Mouse (Mus musculus): ENCODE data around the gene Fam168b.
A peak's percentile ranks its signal among the peaks of the same experiment; 100 is the strongest.

Gene Fam168b

GRCm38 (mm10) chr1:34851562-34851961, 8.7 kb upstream of the Fam168b start:
- no peak for DNase-seq (ENCODE audit: low spot score in 2 of 2)

GRCm38 (mm10) chr1:34850343-34851136, 7.7 kb upstream of the Fam168b start:
- DNase-seq (ENCODE audit: low spot score in 2 of 2): no peak

DNA sequence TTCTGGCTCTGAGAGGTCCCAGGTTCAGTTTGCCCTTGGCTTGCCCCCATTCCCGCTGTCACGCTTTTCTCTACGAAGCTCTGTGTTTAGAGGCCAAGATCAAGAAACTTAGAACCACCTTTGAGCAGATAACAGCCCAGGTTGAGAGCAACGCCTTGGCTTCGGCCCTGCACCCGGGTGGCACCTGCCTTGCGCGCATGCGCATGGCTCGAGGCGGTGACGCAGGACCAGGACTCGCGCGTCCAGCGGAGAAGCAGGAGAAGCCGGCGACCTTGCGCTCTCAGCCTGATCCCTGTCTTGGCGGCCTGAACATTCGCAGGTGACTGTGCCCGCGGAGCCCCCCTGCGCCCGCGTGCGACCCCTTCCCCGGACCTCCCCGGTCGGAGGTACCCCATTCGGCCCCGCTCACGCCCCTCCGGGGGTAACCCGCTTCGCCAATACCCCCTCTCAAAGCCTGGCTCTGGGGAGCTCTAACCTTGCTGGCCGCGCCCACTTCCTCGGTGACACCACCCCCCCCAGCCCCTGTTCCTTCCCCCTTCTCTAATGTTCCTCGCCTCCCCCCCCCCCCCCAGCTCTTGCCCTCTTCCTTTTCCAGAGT, 7.0 kb upstream of the Fam168b start, which contains the start of gene Plekhb2:
TSS of gene Plekhb2 (plus strand) at position 232 of the 598 bp plus-strand sequence.
- DNase-seq (ENCODE audit: low spot score in 2 of 2): peak; percentile 71 to 79

DNA sequence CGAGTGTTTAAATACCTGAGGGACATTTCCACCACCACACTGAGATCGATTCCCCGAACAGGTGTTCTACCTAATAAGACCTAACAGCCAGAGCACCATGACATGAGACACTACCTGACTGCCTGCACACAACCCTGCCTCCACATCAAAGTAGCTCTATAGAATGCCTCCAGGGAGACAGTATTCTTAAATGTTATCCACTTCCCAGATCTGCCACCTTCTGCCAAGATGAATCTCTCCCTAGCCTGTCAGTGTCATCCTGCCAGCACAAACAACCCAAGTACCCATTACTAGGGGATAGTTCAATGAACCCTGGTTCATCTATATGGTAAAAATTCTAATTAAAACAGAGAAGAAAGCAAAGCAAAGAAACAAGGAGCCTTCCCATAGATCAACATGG, 4.2 kb upstream of the Fam168b start:
- DNase-seq (ENCODE audit: low spot score in 2 of 2): no peak

GRCm38 (mm10) chr1:34842389-34842861, 440 bp downstream of the Fam168b start:
- DNase-seq (ENCODE audit: low spot score in 2 of 2): peak in 1 of 2 experiments; percentile 35

- no peak for DNase-seq (ENCODE audit: low spot score in 2 of 2)
Measured at GRCm38 (mm10) chr1:34841709-34842388, 1.0 kb downstream of the Fam168b start.

DNA sequence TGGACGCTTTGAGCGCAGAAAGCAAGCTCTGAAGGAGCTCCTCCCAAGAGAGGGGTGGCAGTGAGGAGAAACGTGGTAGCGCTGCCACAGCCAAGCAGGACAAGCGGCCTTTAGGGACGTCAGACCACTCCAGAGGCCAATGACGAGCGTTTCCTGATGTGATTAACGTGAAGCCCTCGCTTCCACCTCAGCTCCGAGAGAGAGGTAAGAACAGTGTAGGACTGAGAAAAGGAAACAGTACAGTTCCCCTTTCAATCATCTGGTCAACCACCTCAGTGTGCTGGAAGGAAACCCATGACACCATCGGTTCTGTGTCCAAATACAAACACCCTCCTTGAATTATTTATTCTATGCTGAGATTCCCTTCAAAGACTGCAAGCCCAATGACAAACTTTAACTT, 3.6 kb downstream of the Fam168b start:
- no peak for DNase-seq (ENCODE audit: low spot score in 2 of 2)

DNA sequence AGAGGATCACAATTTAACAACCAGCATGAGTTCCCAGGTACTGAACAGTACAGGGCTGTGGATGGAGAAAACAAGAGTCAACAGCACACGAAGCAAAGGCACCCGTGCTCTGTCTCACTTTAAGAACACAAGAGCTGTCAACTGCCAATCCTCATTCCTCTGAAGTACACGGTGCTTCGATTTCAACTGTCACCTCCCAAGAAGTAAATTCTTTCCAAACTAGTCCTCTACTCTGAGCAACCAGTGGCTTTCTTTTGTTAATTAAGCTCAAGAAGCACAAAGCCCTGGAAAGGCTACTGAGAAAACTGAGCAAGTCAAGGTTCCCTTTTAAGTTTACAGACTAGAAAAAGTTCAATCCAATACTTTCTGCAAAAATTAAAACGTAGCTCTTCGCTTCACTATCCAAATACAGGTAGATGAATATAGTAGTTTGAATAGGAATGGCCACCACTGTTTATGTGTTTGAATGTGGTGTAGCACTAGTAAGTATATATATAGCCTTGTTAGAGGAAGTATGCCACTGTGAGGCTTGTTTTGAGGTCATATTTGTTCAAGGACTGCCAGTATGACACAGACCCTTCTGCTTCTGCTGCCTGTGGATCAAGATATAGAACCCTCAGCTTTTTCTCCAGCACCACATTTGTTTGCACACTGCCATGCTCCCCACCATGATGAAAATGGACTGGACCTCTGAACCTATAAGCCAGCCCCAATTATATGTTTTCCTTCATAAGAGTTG, 4.7 kb downstream of the Fam168b start:
- no peak for DNase-seq (ENCODE audit: low spot score in 2 of 2)

DNA sequence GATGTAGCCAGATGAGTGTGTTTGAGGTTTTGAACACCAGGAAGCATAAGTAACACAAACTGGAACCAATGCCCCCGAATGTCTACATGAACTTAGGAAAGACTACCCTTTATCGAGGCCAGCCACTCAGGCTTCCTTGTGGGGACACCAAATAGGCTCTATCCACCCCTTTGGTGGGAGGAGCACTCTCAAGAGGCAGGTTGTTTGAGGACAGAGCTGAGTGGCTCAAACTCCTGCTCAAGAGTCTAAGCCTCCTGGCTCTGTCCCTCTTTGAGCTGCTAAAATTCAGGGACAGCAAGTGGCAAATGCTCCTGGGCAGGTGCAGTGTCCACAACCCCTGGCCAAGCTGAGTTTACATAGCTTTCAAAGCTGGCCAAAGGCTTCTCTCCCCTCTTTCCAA, 8.0 kb downstream of the Fam168b start:
- DNase-seq (ENCODE audit: low spot score in 2 of 2): no peak

GRCm38 (mm10) chr1:34831381-34831780, 11.5 kb downstream of the Fam168b start:
- no peak for DNase-seq (ENCODE audit: low spot score in 2 of 2)

DNA sequence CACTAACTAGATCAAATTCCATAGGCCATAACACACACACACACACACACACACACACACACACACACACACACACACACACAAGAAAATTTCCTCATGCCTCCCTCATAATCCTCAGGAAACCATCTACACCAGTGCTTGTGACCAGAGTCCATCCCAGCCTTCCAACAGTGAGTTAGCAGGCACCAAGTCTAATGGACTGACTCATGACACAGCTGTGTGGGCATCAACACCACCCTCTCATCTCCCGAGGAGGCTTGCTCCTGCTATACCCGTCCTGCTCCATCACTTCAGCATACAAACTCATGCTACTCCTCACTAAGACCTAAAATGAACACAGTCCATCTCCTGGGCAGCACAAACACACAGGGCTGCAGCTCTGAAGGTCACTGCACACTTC, 11.9 kb downstream of the Fam168b start:
- DNase-seq (ENCODE audit: low spot score in 2 of 2): no peak

- no peak for DNase-seq (ENCODE audit: low spot score in 2 of 2)
Measured at GRCm38 (mm10) chr1:34828528-34829294, 14.2 kb downstream of the Fam168b start.

DNA sequence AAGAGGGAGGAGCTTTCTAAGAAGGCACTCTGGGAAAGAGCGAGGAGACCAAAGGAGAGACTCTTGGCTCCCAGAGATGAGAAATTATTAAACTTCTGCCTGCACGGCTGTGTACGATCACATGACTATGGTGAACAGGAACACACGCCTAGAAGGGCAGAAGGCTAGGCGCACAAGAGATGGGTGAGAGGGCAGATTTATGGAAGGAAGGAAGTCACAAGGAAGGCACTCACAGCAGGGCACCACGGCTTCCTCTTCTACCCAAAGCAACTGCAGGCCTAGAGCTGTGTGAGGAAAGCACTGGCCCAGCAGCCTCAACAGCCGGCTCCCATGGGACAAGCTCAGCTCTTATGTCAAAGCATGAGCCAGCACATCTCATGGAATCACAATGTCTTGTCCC, 15.0 kb downstream of the Fam168b start:
- no peak for DNase-seq (ENCODE audit: low spot score in 2 of 2)

DNA sequence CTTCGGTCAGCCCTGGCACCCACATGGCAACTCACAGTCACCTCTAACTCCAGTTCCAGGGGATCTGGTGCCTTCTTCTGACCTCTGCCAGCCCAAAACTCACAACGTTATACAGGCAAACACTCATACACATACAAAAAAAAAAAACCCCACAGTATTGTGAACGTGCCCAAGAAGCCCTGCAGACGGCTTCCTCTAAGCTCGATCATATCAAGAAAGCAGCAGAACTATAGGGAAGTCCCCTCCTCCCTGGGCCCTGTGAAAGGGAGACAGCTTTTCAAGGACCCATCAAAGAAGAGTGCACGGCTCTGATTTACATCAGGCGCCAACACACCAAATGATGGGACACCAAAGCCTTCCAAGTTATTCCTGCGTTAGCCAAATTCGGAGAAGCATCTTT, 17.0 kb downstream of the Fam168b start:
- DNase-seq (ENCODE audit: low spot score in 2 of 2): no peak

DNA sequence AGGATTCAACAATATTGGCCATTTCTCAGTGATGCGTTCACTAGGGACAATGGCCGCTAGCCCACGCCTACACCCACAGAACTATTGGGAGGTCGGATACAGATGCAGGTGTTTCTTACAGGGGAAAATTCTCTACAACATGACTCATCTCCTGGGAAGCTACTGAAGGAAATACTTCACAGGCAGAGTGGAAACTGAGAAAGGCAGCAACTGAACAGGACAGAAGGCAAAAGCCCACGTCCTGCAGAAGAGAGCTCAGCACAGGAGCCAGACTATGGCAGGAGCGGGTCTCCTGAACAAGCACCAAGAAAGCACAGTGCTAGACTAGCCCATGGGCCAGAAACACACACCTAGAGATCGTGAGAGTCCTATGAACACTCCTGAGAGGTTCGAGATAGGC, 18.7 kb downstream of the Fam168b start:
- DNase-seq (ENCODE audit: low spot score in 2 of 2): no peak

- no peak for DNase-seq (ENCODE audit: low spot score in 2 of 2)
Measured at GRCm38 (mm10) chr1:34823353-34823752, 19.5 kb downstream of the Fam168b start.

DNA sequence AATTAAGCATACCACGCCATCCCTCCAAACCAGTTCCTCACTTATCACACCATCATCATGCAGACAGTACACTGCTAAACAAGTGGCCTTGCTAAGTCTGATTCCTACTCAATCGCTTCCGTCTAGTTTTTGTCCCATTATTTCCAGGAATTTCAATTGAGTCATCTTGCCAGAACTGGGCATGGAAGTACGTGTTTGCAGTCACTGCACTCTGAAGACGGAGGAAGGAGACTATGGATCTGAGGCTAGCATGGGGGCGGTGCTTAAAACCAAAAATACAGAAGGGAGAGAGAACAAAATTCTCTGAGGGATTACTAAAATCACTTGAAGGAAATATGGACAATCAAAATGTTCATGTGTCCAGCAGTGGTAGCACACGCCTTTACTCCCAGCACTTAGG, 20.1 kb downstream of the Fam168b start:
- no peak for DNase-seq (ENCODE audit: low spot score in 2 of 2)

DNA sequence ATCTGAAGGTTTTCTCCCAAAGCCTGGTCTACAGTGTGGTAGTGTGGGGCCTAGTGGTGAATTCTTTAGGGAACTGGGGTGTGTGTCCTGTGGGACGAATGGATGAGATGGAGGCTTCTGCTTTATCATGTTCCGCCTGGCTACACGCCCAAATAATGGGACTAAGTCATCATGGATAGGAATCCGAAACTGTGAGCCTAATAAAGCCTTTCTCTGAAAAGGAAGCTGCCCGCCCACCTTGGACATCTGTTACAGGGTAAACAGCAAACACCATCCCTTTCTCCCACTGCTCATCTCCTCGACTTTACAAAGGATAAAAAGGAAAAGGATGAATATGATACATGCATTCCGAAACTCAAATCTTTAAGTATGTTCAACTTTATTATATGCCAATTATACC, 20.9 kb downstream of the Fam168b start:
- no peak for DNase-seq (ENCODE audit: low spot score in 2 of 2)

- no peak for DNase-seq (ENCODE audit: low spot score in 2 of 2)
Measured at GRCm38 (mm10) chr1:34821411-34821810, 21.5 kb downstream of the Fam168b start.

DNA sequence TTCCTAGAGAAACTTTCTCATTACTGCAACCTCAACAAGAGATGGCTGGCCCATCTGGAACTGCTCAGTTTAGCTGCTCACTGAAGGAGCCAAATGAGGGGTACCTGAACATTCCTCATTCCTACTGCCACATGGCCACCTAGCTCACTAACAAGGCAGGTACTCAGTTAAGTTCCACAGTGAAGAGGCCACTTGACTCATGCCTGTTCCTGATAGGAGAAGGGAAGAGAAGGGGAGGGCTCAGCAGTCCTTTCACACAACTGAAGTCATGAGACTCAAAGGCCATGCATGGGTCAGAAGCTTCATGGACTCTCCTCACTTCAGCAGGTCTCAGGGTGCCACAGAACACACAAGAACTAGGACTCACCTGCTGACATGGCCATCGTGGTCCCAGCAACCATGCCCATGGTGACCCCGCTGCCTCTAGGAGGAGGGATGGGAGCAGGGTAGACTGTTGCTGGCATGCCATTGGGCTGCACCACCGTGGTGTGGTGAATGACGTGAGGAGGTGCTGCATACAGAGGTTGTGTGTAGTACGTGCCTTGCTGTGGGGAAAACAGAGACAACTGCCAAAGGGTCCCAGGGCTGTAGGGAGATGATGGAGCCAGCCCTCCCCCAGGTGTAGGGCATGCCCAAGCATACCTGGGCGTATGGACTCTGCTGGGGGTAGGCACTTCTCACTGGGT, 23.5 kb downstream of the Fam168b start:
- DNase-seq (ENCODE audit: low spot score in 2 of 2): no peak

GRCm38 (mm10) chr1:34815843-34816242, 27.0 kb downstream of the Fam168b start:
- no peak for DNase-seq (ENCODE audit: low spot score in 2 of 2)

All from spleen, postnatal 14 days (tissue).